Mouse (Mus musculus) embryonic fibroblast, embryonic 13.5 days (primary cell): ENCODE data around the gene Pgs1. TPM values are rescaled to one million over a fixed set of nuclear protein-coding genes. Genes with fewer than 3 reads are reported as not detected.

Experiments used
- H3K27ac ChIP-seq: 2 replicates; pipeline ENCODE4 v1.5.1; 2012; ENCODE audit warnings: low read length, control low read depth, inconsistent platforms; ENCODE audit not compliant: insufficient read depth
- H3K4me1 ChIP-seq: 2 replicates; pipeline ENCODE4 v1.6.1; 2011; ENCODE audit warnings: low read length; ENCODE audit not compliant: control insufficient read depth, insufficient read depth
- H3K4me3 ChIP-seq: 2 replicates; pipeline ENCODE4 v1.5.1; 2011; ENCODE audit warnings: mild to moderate bottlenecking, control low read depth, low read length; ENCODE audit not compliant: insufficient read depth
- CTCF ChIP-seq: IDR thresholded peaks from 2 replicates; pipeline ENCODE4 v1.5.1; 2011; ENCODE audit warnings: mild to moderate bottlenecking, control low read depth, low read length, moderate library complexity, borderline replicate concordance; ENCODE audit not compliant: insufficient read depth
- POLR2A ChIP-seq: IDR thresholded peaks from 2 replicates; pipeline ENCODE4 v1.6.1; 2011; ENCODE audit warnings: low read depth, mild to moderate bottlenecking, control low read depth, low read length, moderate library complexity
- polyA plus RNA-seq: library from polyadenylated mRNA; stranded (reverse); fragments of >200 nt; gene quantifications from 2 replicates; pipeline ENCODE4 v1.2.4, GENCODE M21; 2011; ENCODE audit warnings: low read depth; ENCODE audit not compliant: missing spikeins, insufficient read length

Pgs1 gene
- polyA plus RNA-seq, 1 experiment = 29.5 TPM

- TF ChIP-seq CTCF (no peak), POLR2A (peak; percentile 45; the same call in 1 of the 2 replicates)
Measured at GRCm38 (mm10) chr11:117962228-117963067, 23.6 kb upstream of the Pgs1 start.

GRCm38 (mm10) chr11:117963091-117963793 lies 22.9 kb upstream of the Pgs1 start:
- Histone ChIP-seq H3K4me1 (peaks cover 28% of the 10 kb centered on the region), H3K4me3 (0 out of 2 replicates have a peak overlapping the region, but pooled peaks have one; percentile 10), H3K27ac (peak overlapping the region; percentile 93)
- TF ChIP-seq CTCF (no peak), POLR2A (peak; percentile 56; the same call in 1 of the 2 replicates)

More at GRCm38 (mm10) chr11:117962228-117963067, 23.6 kb upstream of the Pgs1 start:
- H3K27ac ChIP-seq = peak overlapping the region; percentile 93
- no peak overlapping the region for H3K4me3 ChIP-seq
- H3K4me1 ChIP-seq = peaks cover 28% of the 10 kb centered on the region

GRCm38 (mm10) chr11:117963872-117964271 lies 22.2 kb upstream of the Pgs1 start:
- Histone ChIP-seq H3K27ac (peak overlapping the region; percentile 87), H3K4me1 (peaks cover 28% of the 10 kb centered on the region), H3K4me3 (0 out of 2 replicates have a peak overlapping the region, but pooled peaks have one; percentile 10)
- TF ChIP-seq POLR2A = no peak
- TF ChIP-seq CTCF = no peak

- no peak overlapping the region for H3K4me3 ChIP-seq
Measured at GRCm38 (mm10) chr11:117964294-117964693, 21.8 kb upstream of the Pgs1 start.

GRCm38 (mm10) chr11:117965052-117965451 lies 21.0 kb upstream of the Pgs1 start:
- TF ChIP-seq CTCF (no peak), POLR2A (no peak; the same call in 1 of the 2 replicates)
- peak overlapping the region; percentile 12; the same call in 1 of the 2 replicates for H3K27ac ChIP-seq
- H3K4me3 ChIP-seq = no peak overlapping the region
- H3K4me1 ChIP-seq = peaks cover 28% of the 10 kb centered on the region

More at GRCm38 (mm10) chr11:117964294-117964693, 21.8 kb upstream of the Pgs1 start:
- TF ChIP-seq POLR2A (no peak; the same call in 1 of the 2 replicates), CTCF (no peak)
- Histone ChIP-seq H3K4me1 (peaks cover 28% of the 10 kb centered on the region), H3K27ac (peak overlapping the region; percentile 87)

- H3K4me1 ChIP-seq = peaks cover 28% of the 10 kb centered on the region
- H3K27ac ChIP-seq = peak overlapping the region; percentile 12; the same call in 1 of the 2 replicates
- 0 out of 2 replicates have a peak, but pooled peaks have one; percentile 44 for TF ChIP-seq POLR2A
- TF ChIP-seq CTCF = no peak
- no peak overlapping the region for H3K4me3 ChIP-seq
Measured at GRCm38 (mm10) chr11:117965561-117965981, 20.5 kb upstream of the Pgs1 start.

GRCm38 (mm10) chr11:117966506-117967100 lies 19.5 kb upstream of the Pgs1 start:
- peak overlapping the region; percentile 79 for H3K4me3 ChIP-seq
- H3K27ac ChIP-seq = no peak overlapping the region
- TF ChIP-seq POLR2A = peak; percentile 14; the same call in 1 of the 2 replicates
- no peak for TF ChIP-seq CTCF
- peaks cover 28% of the 10 kb centered on the region for H3K4me1 ChIP-seq

GRCm38 (mm10) chr11:117967249-117968015 lies 18.7 kb upstream of the Pgs1 start:
- Histone ChIP-seq H3K4me1 (peaks cover 24% of the 10 kb centered on the region), H3K27ac (no peak overlapping the region), H3K4me3 (peak overlapping the region; percentile 79)
- TF ChIP-seq POLR2A (no peak; the same call in 1 of the 2 replicates), CTCF (no peak)
